Mouse (Mus musculus) small intestine, adult 2 months (tissue): Measurements from ENCODE around the gene Grn.

Experiments used
- CTCF ChIP-seq: fragments of 200-500 bp; IDR thresholded peaks from 2 replicates; pipeline ENCODE4 v1.5.1; 2012; ENCODE audit warnings: low read depth, mild to moderate bottlenecking, control low read depth, inconsistent platforms, low read length, moderate library complexity, mixed read lengths; ENCODE audit not compliant: insufficient replicate concordance, insufficient read length; ENCODE audit errors: extremely low read depth
- POLR2A ChIP-seq: fragments of 200-500 bp; IDR thresholded peaks from 2 replicates; pipeline ENCODE4 v1.6.1; 2012; ENCODE audit warnings: low read depth, mild to moderate bottlenecking, control low read depth, inconsistent platforms, low read length, moderate library complexity

- TF ChIP-seq CTCF, result no peak
- no peak for TF ChIP-seq POLR2A
These were observed 45.0 kb upstream of the Grn start for GRCm38 (mm10) chr11:102385075-102385474.
